Mouse (Mus musculus): Measurements from ENCODE around the gene Hmx1. TPM values are rescaled to one million over a fixed set of nuclear protein-coding genes. Genes with fewer than 3 reads are reported as not detected.

Gene Hmx1
- polyA plus RNA-seq, 2 experiments = 0.09 TPM; not detected in 1

DNA sequence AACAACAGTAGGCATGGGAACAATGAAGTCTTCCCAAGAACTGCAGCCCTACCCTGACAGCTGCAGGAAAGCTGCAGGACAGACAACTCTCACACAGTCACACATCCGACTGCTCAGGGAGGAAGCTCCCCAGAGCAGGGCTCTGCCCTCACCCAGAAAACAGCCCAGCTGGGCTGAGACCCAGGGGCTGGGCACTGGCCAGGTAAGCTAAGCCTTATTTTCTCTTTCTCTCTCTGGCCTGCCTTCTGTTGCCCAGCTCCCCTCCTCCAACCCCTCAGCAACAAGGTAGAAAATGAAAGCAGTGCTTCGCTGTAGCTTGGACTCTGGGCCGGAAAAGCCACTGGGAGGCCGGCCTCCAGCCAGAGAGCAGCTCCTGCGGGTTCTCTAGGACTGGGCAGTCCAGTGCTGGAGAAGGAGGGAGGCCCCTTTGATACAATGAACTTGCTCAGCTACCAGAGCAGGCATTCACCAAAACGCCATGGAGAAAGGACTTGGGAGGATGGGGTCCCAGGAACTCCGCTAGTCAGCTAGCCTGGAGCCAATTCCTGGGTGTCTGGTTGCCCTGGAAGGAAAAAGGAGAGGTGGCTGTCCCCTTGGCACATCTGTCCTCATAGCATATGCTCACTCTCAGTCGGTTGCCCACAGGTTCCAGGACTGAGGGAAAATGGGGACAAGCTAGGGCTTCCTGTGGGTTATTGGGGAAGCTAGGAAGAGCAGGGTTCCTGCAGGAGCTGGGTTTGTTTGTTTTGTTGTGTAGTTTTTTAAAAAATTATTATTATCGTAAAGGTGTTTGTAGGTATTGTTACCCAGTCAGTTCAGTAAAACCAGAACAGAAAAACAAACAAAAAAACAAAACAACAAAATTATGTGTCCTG is 6.9 kb downstream of the Hmx1 start:
- WGBS = 2% methylated on average over 9 of the region's 9 CpGs
- no peak for ATAC-seq (ENCODE audit: low FRiP score, low read depth)
- no peak overlapping the region for H3K4me2 ChIP-seq (replicated peaks; ENCODE audit: low read depth, low read length, severe bottlenecking)

DNA sequence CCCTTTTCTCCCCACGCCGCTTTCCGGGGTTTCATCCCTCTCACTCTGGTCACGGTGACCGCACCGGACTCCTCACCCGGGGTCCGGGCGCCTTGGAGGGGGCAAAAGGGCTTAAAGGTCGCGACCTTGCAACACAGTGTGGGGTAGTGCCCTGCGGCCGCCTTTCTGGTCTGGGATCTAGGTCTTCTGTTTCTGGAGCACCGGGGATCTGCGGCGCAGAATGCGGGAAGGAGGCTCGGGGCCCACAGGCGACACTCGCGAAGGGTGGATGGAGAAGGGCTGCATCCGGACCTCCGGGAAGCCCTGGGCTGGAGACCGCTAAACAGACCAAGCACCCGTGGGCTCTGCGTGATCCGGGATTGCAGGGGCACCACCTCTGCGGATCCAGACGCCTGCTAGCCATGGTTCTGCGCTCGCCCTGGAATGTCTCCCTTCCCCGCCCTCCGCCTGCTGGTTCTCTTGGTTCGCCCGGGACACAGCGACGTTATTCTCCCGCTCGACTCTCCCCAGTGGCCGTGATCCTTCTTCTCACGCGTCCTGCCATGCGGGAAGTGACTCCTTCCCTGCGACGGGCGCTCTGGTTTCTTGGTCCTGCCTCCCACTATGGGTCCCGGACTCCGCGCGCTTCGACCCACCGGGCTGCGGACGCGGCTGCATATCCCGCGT is 8.2 kb downstream of the Hmx1 start:
- Histone ChIP-seq H3K4me3 (replicated peaks; ENCODE audit: low read length) (peak overlapping the region; percentile 26), H3K9ac (ENCODE audit: low read depth, low read length, severe bottlenecking) (no peak overlapping the region), H3K9me3 (ENCODE audit: control insufficient read depth, low read length) (no peaks in the 10 kb centered on the region), H3K27ac (replicated peaks; ENCODE audit: low read depth, low read length) (no peak overlapping the region), H3K4me1 (ENCODE audit: control insufficient read depth, insufficient read depth, low read length) (peaks cover 10% of the 10 kb centered on the region), H3K4me2 (replicated peaks; ENCODE audit: low read depth, low read length, severe bottlenecking) (peak overlapping the region; percentile 24), H3K27me3 (ENCODE audit: control insufficient read depth, insufficient read depth, low read length) (peaks cover 99% of the 10 kb centered on the region), H3K36me3 (ENCODE audit: control insufficient read depth, insufficient read depth, low read length) (no peaks in the 10 kb centered on the region)
- TF ChIP-seq POLR2A (IDR thresholded peaks at IDR 0.05; ENCODE audit: borderline replicate concordance, extremely low read depth, insufficient read depth, insufficient read length) = no peak
- ATAC-seq (ENCODE audit: low FRiP score, low read depth) (no peak), DNase-seq (ENCODE audit: low spot score) (no peak)
- WGBS = 1% methylated on average over 51 of the region's 57 CpGs

More for the DNA sequence above, 6.9 kb downstream of the Hmx1 start:
- Histone ChIP-seq H3K4me1 (ENCODE audit: control insufficient read depth, insufficient read depth, low read length) (peaks cover 14% of the 10 kb centered on the region), H3K9ac (ENCODE audit: low read depth, low read length, severe bottlenecking) (no peak overlapping the region), H3K27ac (replicated peaks; ENCODE audit: low read depth, low read length) (no peak overlapping the region), H3K36me3 (ENCODE audit: control insufficient read depth, insufficient read depth, low read length) (no peaks in the 10 kb centered on the region), H3K4me3 (replicated peaks; ENCODE audit: low read length) (no peak overlapping the region), H3K9me3 (ENCODE audit: control insufficient read depth, low read length) (no peaks in the 10 kb centered on the region), H3K27me3 (ENCODE audit: control insufficient read depth, insufficient read depth, low read length) (peaks cover 99% of the 10 kb centered on the region)
- TF ChIP-seq POLR2A (IDR thresholded peaks at IDR 0.05; ENCODE audit: borderline replicate concordance, extremely low read depth, insufficient read depth, insufficient read length) = no peak
- DNase-seq (ENCODE audit: low spot score) = no peak

- Histone ChIP-seq H3K9me3 (ENCODE audit: control insufficient read depth, low read length) (no peaks in the 10 kb centered on the region), H3K27me3 (ENCODE audit: control insufficient read depth, insufficient read depth, low read length) (peaks cover 99% of the 10 kb centered on the region), H3K36me3 (ENCODE audit: control insufficient read depth, insufficient read depth, low read length) (no peaks in the 10 kb centered on the region), H3K4me1 (ENCODE audit: control insufficient read depth, insufficient read depth, low read length) (peaks cover 9% of the 10 kb centered on the region; the same call in 1 of the 2 replicates), H3K4me2 (replicated peaks; ENCODE audit: low read depth, low read length, severe bottlenecking) (peak overlapping the region; percentile 24), H3K9ac (ENCODE audit: low read depth, low read length, severe bottlenecking) (no peak overlapping the region), H3K27ac (replicated peaks; ENCODE audit: low read depth, low read length) (no peak overlapping the region), H3K4me3 (replicated peaks; ENCODE audit: low read length) (peak overlapping the region; percentile 26)
- DNase-seq (ENCODE audit: low spot score) (no peak), ATAC-seq (ENCODE audit: low FRiP score, low read depth) (no peak)
- under 1% methylated on average over 39 of the region's 52 CpGs for WGBS
- TF ChIP-seq POLR2A (IDR thresholded peaks at IDR 0.05; ENCODE audit: borderline replicate concordance, extremely low read depth, insufficient read depth, insufficient read length) = no peak
These were observed 8.9 kb downstream of the Hmx1 start for GRCm38 (mm10) chr5:35397642-35398309.

DNA sequence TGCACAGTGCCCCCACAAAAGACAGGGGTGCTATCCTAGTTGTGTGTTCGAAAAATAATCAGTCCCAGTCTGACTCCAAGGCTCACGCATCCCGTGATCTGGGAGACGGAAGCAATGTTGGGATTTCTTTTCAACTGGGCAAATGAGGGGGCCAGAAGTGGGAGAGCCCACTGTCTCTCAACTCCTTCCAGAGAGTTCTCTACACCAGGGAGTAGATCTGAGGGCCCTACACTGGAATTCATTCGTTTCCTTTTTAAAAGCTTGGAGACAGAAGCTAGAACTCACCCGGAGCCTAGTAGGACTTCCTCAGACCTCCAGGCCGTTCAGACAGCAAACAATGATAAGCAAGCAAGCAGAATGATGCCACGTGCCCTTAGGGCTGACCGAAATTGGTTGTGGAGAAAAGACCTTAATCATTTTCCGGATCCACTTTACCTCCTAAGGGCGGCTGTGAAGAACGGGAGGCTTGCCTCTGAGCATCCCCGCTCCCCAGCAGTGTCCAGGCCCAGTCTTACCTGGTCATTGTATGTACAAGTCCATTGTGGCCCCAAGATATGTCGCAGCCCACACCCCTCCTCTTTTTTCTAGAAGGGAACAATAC is 9.5 kb downstream of the Hmx1 start:
- ATAC-seq (ENCODE audit: low FRiP score, low read depth) (no peak), DNase-seq (ENCODE audit: low spot score) (no peak)
- Histone ChIP-seq H3K27me3 (ENCODE audit: control insufficient read depth, insufficient read depth, low read length) (peaks cover 99% of the 10 kb centered on the region), H3K9ac (ENCODE audit: low read depth, low read length, severe bottlenecking) (no peak overlapping the region), H3K4me2 (replicated peaks; ENCODE audit: low read depth, low read length, severe bottlenecking) (no peak overlapping the region), H3K4me3 (replicated peaks; ENCODE audit: low read length) (no peak overlapping the region), H3K36me3 (ENCODE audit: control insufficient read depth, insufficient read depth, low read length) (no peaks in the 10 kb centered on the region), H3K9me3 (ENCODE audit: control insufficient read depth, low read length) (no peaks in the 10 kb centered on the region), H3K4me1 (ENCODE audit: control insufficient read depth, insufficient read depth, low read length) (peaks cover 9% of the 10 kb centered on the region; the same call in 1 of the 2 replicates), H3K27ac (replicated peaks; ENCODE audit: low read depth, low read length) (no peak overlapping the region)
- 3% methylated on average over 14 of the region's 14 CpGs for WGBS
- no peak for TF ChIP-seq POLR2A (IDR thresholded peaks at IDR 0.05; ENCODE audit: borderline replicate concordance, extremely low read depth, insufficient read depth, insufficient read length)

DNA sequence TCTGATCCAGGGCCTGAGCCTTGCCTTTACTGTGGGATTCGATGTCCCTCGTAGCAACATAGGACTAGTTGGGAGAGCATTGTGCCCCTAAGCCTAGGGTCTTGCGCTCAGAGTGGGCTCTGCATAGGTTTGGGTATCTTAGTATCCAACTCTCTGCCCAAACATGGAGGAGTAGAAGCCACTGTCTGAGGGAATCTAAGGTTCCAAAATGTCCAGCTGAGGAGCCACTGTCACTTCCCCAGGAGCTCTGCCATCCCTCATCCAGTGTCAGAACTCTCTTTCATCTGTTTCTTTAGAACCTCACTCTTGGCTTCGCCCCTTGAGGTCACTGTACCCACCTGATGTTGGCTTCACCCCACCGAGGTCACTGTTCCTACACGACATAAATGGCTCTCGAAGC is 10.2 kb downstream of the Hmx1 start:
- Histone ChIP-seq H3K36me3 (ENCODE audit: control insufficient read depth, insufficient read depth, low read length) (no peaks in the 10 kb centered on the region), H3K27ac (replicated peaks; ENCODE audit: low read depth, low read length) (no peak overlapping the region), H3K4me3 (replicated peaks; ENCODE audit: low read length) (no peak overlapping the region), H3K9ac (ENCODE audit: low read depth, low read length, severe bottlenecking) (no peak overlapping the region), H3K27me3 (ENCODE audit: control insufficient read depth, insufficient read depth, low read length) (peaks cover 99% of the 10 kb centered on the region), H3K4me2 (replicated peaks; ENCODE audit: low read depth, low read length, severe bottlenecking) (no peak overlapping the region), H3K9me3 (ENCODE audit: control insufficient read depth, low read length) (no peaks in the 10 kb centered on the region), H3K4me1 (ENCODE audit: control insufficient read depth, insufficient read depth, low read length) (peaks cover 9% of the 10 kb centered on the region; the same call in 1 of the 2 replicates)
- ATAC-seq (ENCODE audit: low FRiP score, low read depth) (no peak), DNase-seq (ENCODE audit: low spot score) (no peak)
- WGBS = 2% methylated on average over 7 of the region's 7 CpGs
- no peak for TF ChIP-seq POLR2A (IDR thresholded peaks at IDR 0.05; ENCODE audit: borderline replicate concordance, extremely low read depth, insufficient read depth, insufficient read length)
